Mouse (Mus musculus) forebrain, postnatal 0 days (tissue): ENCODE measurements around the gene Esr1. TPM values are rescaled to one million over a fixed set of nuclear protein-coding genes. Genes with fewer than 3 reads are reported as not detected.

Source experiments
- ATAC-seq: fragments of 200-750 bp; cut with Nextera tagmentation; 2 replicates; pipeline ENCODE4 v1.8.0; 2017; ENCODE audit warnings: mild to moderate bottlenecking, moderate library complexity
- DNase-seq: peaks from one replicate; pipeline ENCODE4 v3.0.0-alpha.2; 2015
- H3K27ac ChIP-seq: fragments of 300-500 bp; sonication (generic); 2 replicates; pipeline ENCODE4 v1.5.1; 2014; ENCODE audit warnings: low read depth, mild to moderate bottlenecking, antibody characterized with exemption, low read length, moderate library complexity, mixed read lengths
- H3K27me3 ChIP-seq: fragments of 300-500 bp; sonication (generic); 2 replicates; pipeline ENCODE4 v1.6.1; 2014; ENCODE audit warnings: mild to moderate bottlenecking, low read length, mixed read lengths; ENCODE audit not compliant: insufficient read depth
- H3K36me3 ChIP-seq: fragments of 300-500 bp; sonication (generic); 2 replicates; pipeline ENCODE4 v1.6.1; 2014; ENCODE audit warnings: mild to moderate bottlenecking, moderate library complexity; ENCODE audit not compliant: insufficient read depth
- H3K4me1 ChIP-seq: fragments of 300-500 bp; sonication (generic); 2 replicates; pipeline ENCODE4 v1.6.1; 2014; ENCODE audit warnings: antibody characterized with exemption; ENCODE audit not compliant: insufficient read depth
- H3K4me2 ChIP-seq: fragments of 300-500 bp; sonication (generic); 2 replicates; pipeline ENCODE4 v1.6.1; 2014; ENCODE audit warnings: low read depth, mild to moderate bottlenecking, moderate library complexity
- H3K4me3 ChIP-seq: fragments of 300-500 bp; sonication (generic); 2 replicates; pipeline ENCODE4 v1.5.1; 2014; ENCODE audit warnings: low read depth, low read length, mixed read lengths
- H3K9ac ChIP-seq: fragments of 300-500 bp; sonication (generic); 2 replicates; pipeline ENCODE4 v1.6.1; 2014; ENCODE audit warnings: mild to moderate bottlenecking
- H3K9me3 ChIP-seq: fragments of 300-500 bp; sonication (generic); 2 replicates; pipeline ENCODE4 v1.6.1; 2016; ENCODE audit warnings: low read length
- CTCF ChIP-seq: sonication (generic); IDR thresholded peaks from 2 replicates; pipeline ENCODE4 v1.5.1; 2016; ENCODE audit warnings: antibody characterized with exemption, control low read depth, low read depth
- WGBS: fragments of 180-500 bp; shearing (Covaris S2); extraction: QIAGEN DNeasy Blood & Tissue Kit; methylation state at CpG from one replicate; pipeline ENCODE4 v1.1.7; 2014; 5-methylcytosine and 5-hydroxymethylcytosine counted together
- polyA plus RNA-seq: library from polyadenylated mRNA; unstranded; fragments of >200 nt; fragmentation: Nextera tagmentation; extraction: Ambion mirVana; gene quantifications from 2 replicates; pipeline ENCODE4 v1.2.1, GENCODE M21; 2015
- total RNA-seq: library from RNA; depleted of rRNA; stranded (reverse); fragments of >200 nt; gene quantifications from 2 replicates; pipeline ENCODE4 v1.2.3, GENCODE M21; 2014

Esr1 gene
- total and polyA plus RNA-seq, 2 experiments from 2014 or later, result 1.2 to 1.3 TPM

DNA sequence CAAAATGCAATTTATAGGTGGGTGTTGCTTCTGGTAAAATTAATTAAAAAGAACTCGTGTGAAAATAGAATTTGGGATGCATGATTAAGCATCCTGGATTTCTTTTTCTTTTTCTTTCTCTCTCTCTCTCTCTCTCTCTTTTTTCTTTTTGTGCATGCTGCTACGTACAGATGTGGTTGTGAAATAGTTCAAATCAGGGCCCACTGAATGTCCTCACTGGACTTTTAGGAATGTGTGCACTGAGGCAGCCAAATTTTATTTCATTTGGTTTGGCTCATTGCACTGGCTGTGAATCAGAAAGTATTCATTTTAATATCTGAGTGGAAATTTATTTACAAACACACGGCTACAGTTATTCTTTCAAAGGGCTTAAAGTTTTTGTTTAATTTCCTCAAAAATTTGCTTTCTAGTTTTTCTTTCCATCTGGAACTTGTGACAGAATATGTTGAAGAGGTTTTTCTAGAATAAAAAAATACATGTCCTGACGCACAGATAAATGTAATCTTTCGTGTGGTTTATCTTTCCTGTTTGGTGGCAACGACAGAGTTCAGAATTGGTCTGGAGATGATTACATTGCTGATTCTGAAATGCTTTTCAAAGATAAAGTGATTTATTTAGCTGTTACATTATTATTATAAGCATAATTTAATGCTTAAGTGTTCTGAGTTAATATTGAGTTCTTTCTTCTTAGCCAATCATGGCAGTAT is 164.8 kb downstream of the Esr1 start:
- Histone ChIP-seq H3K4me1 (no peaks in the 10 kb centered on the region), H3K4me2 (no peak overlapping the region), H3K9ac (no peak overlapping the region), H3K27ac (no peak overlapping the region), H3K4me3 (no peak overlapping the region), H3K9me3 (no peaks in the 10 kb centered on the region), H3K27me3 (no peaks in the 10 kb centered on the region), H3K36me3 (no peaks in the 10 kb centered on the region)
- DNase-seq, result no peak
- WGBS, result 75% methylated on average over 6 of the region's 6 CpGs
- ATAC-seq, result no peak
- no peak for TF ChIP-seq CTCF

DNA sequence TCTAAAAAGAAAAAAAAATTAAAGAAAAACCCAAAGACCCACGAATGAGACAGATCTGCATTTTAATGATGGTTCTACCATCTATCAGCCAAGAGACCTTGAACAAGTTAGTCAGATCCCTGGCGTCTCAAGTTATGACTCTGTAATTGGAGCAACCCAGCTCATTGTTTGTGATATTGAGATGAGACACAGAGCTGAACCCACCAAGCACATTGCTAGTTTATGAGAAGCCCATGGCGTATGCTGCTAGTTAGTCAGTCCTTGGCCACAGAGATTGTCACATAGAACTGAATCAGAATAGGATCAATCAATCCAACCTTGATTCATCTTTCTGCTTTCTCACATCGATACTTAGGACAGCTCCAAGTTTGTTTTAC is 165.3 kb downstream of the Esr1 start:
- no peaks in the 10 kb centered on the region for H3K36me3 ChIP-seq
- H3K9me3 ChIP-seq, result no peaks in the 10 kb centered on the region
- no peak overlapping the region for H3K4me3 ChIP-seq
- no peak overlapping the region for H3K9ac ChIP-seq
- ATAC-seq, result no peak
- no peak overlapping the region for H3K27ac ChIP-seq
- no peak overlapping the region for H3K4me2 ChIP-seq
- no peak for TF ChIP-seq CTCF
- no peaks in the 10 kb centered on the region for H3K27me3 ChIP-seq
- DNase-seq, result no peak
- 84% methylated on average over 4 of the region's 4 CpGs for WGBS
- no peaks in the 10 kb centered on the region for H3K4me1 ChIP-seq

GRCm38 (mm10) chr10:4777996-4778395 is 166.6 kb downstream of the Esr1 start:
- H3K4me2 ChIP-seq, result no peak overlapping the region
- no peak for TF ChIP-seq CTCF
- no peak for DNase-seq
- 73% methylated on average over 3 of the region's 3 CpGs for WGBS
- H3K36me3 ChIP-seq, result no peaks in the 10 kb centered on the region
- H3K27me3 ChIP-seq, result no peaks in the 10 kb centered on the region
- H3K9ac ChIP-seq, result no peak overlapping the region
- H3K4me3 ChIP-seq, result no peak overlapping the region
- no peaks in the 10 kb centered on the region for H3K4me1 ChIP-seq
- H3K27ac ChIP-seq, result no peak overlapping the region
- no peak; the same call in 1 of the 2 replicates for ATAC-seq
- no peaks in the 10 kb centered on the region for H3K9me3 ChIP-seq

GRCm38 (mm10) chr10:4780926-4781325 is 169.5 kb downstream of the Esr1 start:
- TF ChIP-seq CTCF, result no peak
- Histone ChIP-seq H3K9me3 (no peaks in the 10 kb centered on the region), H3K36me3 (no peaks in the 10 kb centered on the region), H3K27me3 (no peaks in the 10 kb centered on the region), H3K4me3 (no peak overlapping the region), H3K9ac (no peak overlapping the region), H3K27ac (no peak overlapping the region), H3K4me1 (no peaks in the 10 kb centered on the region), H3K4me2 (no peak overlapping the region)
- no peak for DNase-seq
- no peak for ATAC-seq
- 72% methylated on average over 6 of the region's 6 CpGs for WGBS

- Histone ChIP-seq H3K9ac (no peak overlapping the region), H3K36me3 (no peaks in the 10 kb centered on the region), H3K4me1 (no peaks in the 10 kb centered on the region), H3K4me2 (no peak overlapping the region), H3K27ac (no peak overlapping the region), H3K27me3 (no peaks in the 10 kb centered on the region), H3K9me3 (no peaks in the 10 kb centered on the region), H3K4me3 (no peak overlapping the region)
- TF ChIP-seq CTCF, result no peak
- no peak for ATAC-seq
- no peak for DNase-seq
- 83% methylated on average over 5 of the region's 5 CpGs for WGBS
Observed at GRCm38 (mm10) chr10:4787003-4787628, 175.7 kb downstream of the Esr1 start.

DNA sequence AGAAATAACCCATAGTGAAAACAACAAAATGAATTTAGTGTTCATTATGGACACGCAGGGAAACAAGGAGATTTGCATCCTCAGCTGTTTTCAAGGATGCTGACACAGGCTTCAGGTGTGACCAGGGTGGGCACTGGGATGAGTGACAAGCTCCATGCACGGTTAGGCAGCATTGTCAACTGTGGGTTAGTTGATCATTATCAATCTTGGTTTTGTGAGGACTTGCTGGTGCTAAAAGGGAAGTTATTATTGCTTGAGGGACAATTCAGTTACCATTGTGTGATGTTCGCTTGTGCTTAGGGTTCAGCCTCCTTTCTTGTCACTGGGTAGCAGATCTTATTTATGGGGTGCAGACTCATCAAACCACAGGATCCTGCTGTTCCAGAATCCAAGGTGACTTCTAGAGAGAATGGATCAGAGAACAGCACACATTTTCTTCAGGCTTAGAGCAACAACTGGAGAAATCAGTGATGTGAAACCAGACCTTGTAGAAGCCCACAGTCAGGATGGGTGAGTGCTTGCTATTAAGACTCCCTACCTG is 186.9 kb downstream of the Esr1 start:
- no peak overlapping the region for H3K9ac ChIP-seq
- ATAC-seq (no peak), DNase-seq (no peak)
- H3K4me3 ChIP-seq, result no peak overlapping the region
- H3K4me1 ChIP-seq, result no peaks in the 10 kb centered on the region
- no peaks in the 10 kb centered on the region for H3K9me3 ChIP-seq
- H3K36me3 ChIP-seq, result no peaks in the 10 kb centered on the region
- WGBS, result 87% methylated on average over 3 of the region's 3 CpGs
- no peak for TF ChIP-seq CTCF
- no peak overlapping the region for H3K27ac ChIP-seq
- H3K4me2 ChIP-seq, result no peak overlapping the region
- no peaks in the 10 kb centered on the region for H3K27me3 ChIP-seq

- no peak overlapping the region for H3K9ac ChIP-seq
- WGBS, result 91% methylated on average over 5 of the region's 5 CpGs
- ATAC-seq, result no peak
- no peak overlapping the region for H3K4me2 ChIP-seq
- no peaks in the 10 kb centered on the region for H3K36me3 ChIP-seq
- no peak for DNase-seq
- H3K27ac ChIP-seq, result no peak overlapping the region
- H3K9me3 ChIP-seq, result no peaks in the 10 kb centered on the region
- H3K4me3 ChIP-seq, result no peak overlapping the region
- no peaks in the 10 kb centered on the region for H3K4me1 ChIP-seq
- H3K27me3 ChIP-seq, result no peaks in the 10 kb centered on the region
- TF ChIP-seq CTCF, result no peak
Observed at GRCm38 (mm10) chr10:4824366-4824765, 213.0 kb downstream of the Esr1 start.
